Mouse (Mus musculus) embryonic fibroblast, embryonic 13.5 days (primary cell): ENCODE measurements at regions not wholly inside any gene's neighbourhood (a gene's known extent, or its start where the extent isn't known, plus 50 kb on each side); places are given as distances from the start of the nearest gene placed in this dataset.

Source experiments
- CTCF ChIP-seq: IDR thresholded peaks from 2 replicates; pipeline ENCODE4 v1.5.1; 2011; ENCODE audit warnings: mild to moderate bottlenecking, control low read depth, low read length, moderate library complexity, borderline replicate concordance; ENCODE audit not compliant: insufficient read depth
- POLR2A ChIP-seq: IDR thresholded peaks from 2 replicates; pipeline ENCODE4 v1.6.1; 2011; ENCODE audit warnings: low read depth, mild to moderate bottlenecking, control low read depth, low read length, moderate library complexity

GRCm38 (mm10) chr15:93919577-93919976, 323.9 kb upstream of the Prickle1 start:
- TF ChIP-seq CTCF (no peak), POLR2A (no peak)
